Mouse (Mus musculus): ENCODE measurements at regions not wholly inside any gene's neighbourhood (a gene's known extent, or its start where the extent isn't known, plus 50 kb on each side); places are given as distances from the start of the nearest gene placed in this dataset.

- WGBS: 59% methylated on average over 1 of the region's 1 CpGs
- Histone ChIP-seq H3K27me3 (ENCODE audit: control insufficient read depth, insufficient read depth, low read length) (no peaks in the 10 kb centered on the region), H3K4me3 (ENCODE audit: insufficient read depth, low read depth, low read length) (no peak overlapping the region), H3K9ac (ENCODE audit: low read depth, low read length) (no peak overlapping the region), H3K27ac (replicated peaks; ENCODE audit: insufficient read depth, low read depth, low read length) (no peak overlapping the region), H3K36me3 (ENCODE audit: control insufficient read depth, insufficient read depth, low read length) (no peaks in the 10 kb centered on the region), H3K4me1 (ENCODE audit: control insufficient read depth, insufficient read depth, low read length) (no peaks in the 10 kb centered on the region), H3K79me2 (ENCODE audit: control insufficient read depth, insufficient read depth, low read length) (no peaks in the 10 kb centered on the region)
- no peak for DNase-seq (ENCODE audit: extremely low read depth, low read depth, low spot score)
- TF ChIP-seq CTCF (IDR thresholded peaks at IDR 0.05; ENCODE audit: low read depth, low read length): no peak
- TF ChIP-seq POLR2A (IDR thresholded peaks at IDR 0.05; ENCODE audit: extremely low read depth, insufficient read depth, low read length): no peak
Observed at GRCm38 (mm10) chr13:79453227-79453626, 1253.7 kb upstream of the Nr2f1 start.

- Histone ChIP-seq H3K27me3 (ENCODE audit: control insufficient read depth, insufficient read depth, low read length) (no peaks in the 10 kb centered on the region), H3K27ac (replicated peaks; ENCODE audit: insufficient read depth, low read depth, low read length) (no peak overlapping the region), H3K4me3 (ENCODE audit: insufficient read depth, low read depth, low read length) (no peak overlapping the region), H3K36me3 (ENCODE audit: control insufficient read depth, insufficient read depth, low read length) (no peaks in the 10 kb centered on the region), H3K79me2 (ENCODE audit: control insufficient read depth, insufficient read depth, low read length) (no peaks in the 10 kb centered on the region), H3K9ac (ENCODE audit: low read depth, low read length) (no peak overlapping the region), H3K4me1 (ENCODE audit: control insufficient read depth, insufficient read depth, low read length) (no peaks in the 10 kb centered on the region)
- 74% methylated on average over 3 of the region's 3 CpGs for WGBS
- no peak for DNase-seq (ENCODE audit: extremely low read depth, low read depth, low spot score)
- TF ChIP-seq POLR2A (IDR thresholded peaks at IDR 0.05; ENCODE audit: extremely low read depth, insufficient read depth, low read length) (no peak), CTCF (IDR thresholded peaks at IDR 0.05; ENCODE audit: low read depth, low read length) (no peak)
Observed at GRCm38 (mm10) chr13:79443113-79443512, 1243.6 kb upstream of the Nr2f1 start.

- Histone ChIP-seq H3K79me2 (ENCODE audit: control insufficient read depth, insufficient read depth, low read length) (no peaks in the 10 kb centered on the region), H3K9ac (ENCODE audit: low read depth, low read length) (no peak overlapping the region), H3K4me3 (ENCODE audit: insufficient read depth, low read depth, low read length) (no peak overlapping the region), H3K27me3 (ENCODE audit: control insufficient read depth, insufficient read depth, low read length) (no peaks in the 10 kb centered on the region), H3K27ac (replicated peaks; ENCODE audit: insufficient read depth, low read depth, low read length) (no peak overlapping the region), H3K36me3 (ENCODE audit: control insufficient read depth, insufficient read depth, low read length) (no peaks in the 10 kb centered on the region), H3K4me1 (ENCODE audit: control insufficient read depth, insufficient read depth, low read length) (no peaks in the 10 kb centered on the region)
- 73% methylated on average over 2 of the region's 2 CpGs for WGBS
- DNase-seq (ENCODE audit: extremely low read depth, low read depth, low spot score): no peak
- TF ChIP-seq POLR2A (IDR thresholded peaks at IDR 0.05; ENCODE audit: extremely low read depth, insufficient read depth, low read length) (no peak), CTCF (IDR thresholded peaks at IDR 0.05; ENCODE audit: low read depth, low read length) (no peak)
Observed at GRCm38 (mm10) chr13:79442701-79443100, 1243.1 kb upstream of the Nr2f1 start.

GRCm38 (mm10) chr13:79431465-79431864 is 1231.9 kb upstream of the Nr2f1 start:
- 47% methylated on average over 3 of the region's 3 CpGs for WGBS

GRCm38 (mm10) chr13:79430987-79431386 is 1231.4 kb upstream of the Nr2f1 start:
- WGBS: 24% methylated on average over 2 of the region's 2 CpGs
- Histone ChIP-seq H3K4me1 (ENCODE audit: control insufficient read depth, insufficient read depth, low read length) (no peaks in the 10 kb centered on the region), H3K27ac (replicated peaks; ENCODE audit: insufficient read depth, low read depth, low read length) (no peak overlapping the region), H3K9ac (ENCODE audit: low read depth, low read length) (no peak overlapping the region), H3K4me3 (ENCODE audit: insufficient read depth, low read depth, low read length) (no peak overlapping the region), H3K36me3 (ENCODE audit: control insufficient read depth, insufficient read depth, low read length) (no peaks in the 10 kb centered on the region), H3K27me3 (ENCODE audit: control insufficient read depth, insufficient read depth, low read length) (no peaks in the 10 kb centered on the region), H3K79me2 (ENCODE audit: control insufficient read depth, insufficient read depth, low read length) (no peaks in the 10 kb centered on the region)
- TF ChIP-seq CTCF (IDR thresholded peaks at IDR 0.05; ENCODE audit: low read depth, low read length): no peak
- TF ChIP-seq POLR2A (IDR thresholded peaks at IDR 0.05; ENCODE audit: extremely low read depth, insufficient read depth, low read length): no peak
- DNase-seq (ENCODE audit: extremely low read depth, low read depth, low spot score): no peak

More at GRCm38 (mm10) chr13:79431465-79431864, 1231.9 kb upstream of the Nr2f1 start:
- DNase-seq (ENCODE audit: extremely low read depth, low read depth, low spot score): no peak
- no peaks in the 10 kb centered on the region for H3K4me1 ChIP-seq (ENCODE audit: control insufficient read depth, insufficient read depth, low read length)
- no peaks in the 10 kb centered on the region for H3K79me2 ChIP-seq (ENCODE audit: control insufficient read depth, insufficient read depth, low read length)
- H3K27ac ChIP-seq (replicated peaks; ENCODE audit: insufficient read depth, low read depth, low read length): no peak overlapping the region
- TF ChIP-seq POLR2A (IDR thresholded peaks at IDR 0.05; ENCODE audit: extremely low read depth, insufficient read depth, low read length) (no peak), CTCF (IDR thresholded peaks at IDR 0.05; ENCODE audit: low read depth, low read length) (no peak)
- H3K9ac ChIP-seq (ENCODE audit: low read depth, low read length): no peak overlapping the region
- no peak overlapping the region for H3K4me3 ChIP-seq (ENCODE audit: insufficient read depth, low read depth, low read length)
- H3K27me3 ChIP-seq (ENCODE audit: control insufficient read depth, insufficient read depth, low read length): no peaks in the 10 kb centered on the region
- H3K36me3 ChIP-seq (ENCODE audit: control insufficient read depth, insufficient read depth, low read length): no peaks in the 10 kb centered on the region

GRCm38 (mm10) chr13:79430562-79430961 is 1231.0 kb upstream of the Nr2f1 start:
- 31% methylated on average over 1 of the region's 1 CpGs for WGBS
- Histone ChIP-seq H3K36me3 (ENCODE audit: control insufficient read depth, insufficient read depth, low read length) (no peaks in the 10 kb centered on the region), H3K27ac (replicated peaks; ENCODE audit: insufficient read depth, low read depth, low read length) (no peak overlapping the region), H3K27me3 (ENCODE audit: control insufficient read depth, insufficient read depth, low read length) (no peaks in the 10 kb centered on the region), H3K4me3 (ENCODE audit: insufficient read depth, low read depth, low read length) (no peak overlapping the region), H3K9ac (ENCODE audit: low read depth, low read length) (no peak overlapping the region), H3K79me2 (ENCODE audit: control insufficient read depth, insufficient read depth, low read length) (no peaks in the 10 kb centered on the region), H3K4me1 (ENCODE audit: control insufficient read depth, insufficient read depth, low read length) (no peaks in the 10 kb centered on the region)
- TF ChIP-seq POLR2A (IDR thresholded peaks at IDR 0.05; ENCODE audit: extremely low read depth, insufficient read depth, low read length) (no peak), CTCF (IDR thresholded peaks at IDR 0.05; ENCODE audit: low read depth, low read length) (no peak)
- no peak for DNase-seq (ENCODE audit: extremely low read depth, low read depth, low spot score)
